Mouse (Mus musculus): Measurements from ENCODE around the gene Mybpc1.

Gene Mybpc1

DNA sequence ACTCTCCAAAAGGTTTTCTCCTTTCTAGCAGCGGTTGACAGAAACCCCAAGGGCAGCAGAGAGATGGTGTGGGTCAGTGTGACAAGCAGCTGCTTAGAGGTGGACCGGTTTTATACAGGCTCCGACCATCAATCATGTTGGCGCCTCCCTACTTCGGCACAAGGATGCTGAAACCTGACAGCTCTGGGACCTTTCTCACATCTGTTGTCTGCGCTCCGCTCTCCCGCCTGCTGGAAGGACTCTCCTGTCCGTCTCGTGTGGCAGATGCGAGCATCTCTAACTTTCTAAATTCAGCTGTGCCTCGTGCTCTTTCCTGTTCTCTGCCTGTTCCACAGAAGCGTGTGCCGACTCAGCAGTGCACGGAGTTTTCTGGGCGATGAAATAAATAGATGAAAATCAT is at the start of gene Mybpc1:
Gene Mybpc1, minus strand, starts transcription at position 210 of the 400 bp plus-strand sequence.
- DNase-seq = no peak

- DNase-seq = no peak
These were observed 40.5 kb upstream of the Mybpc1 start for GRCm38 (mm10) chr10:88645448-88645847.

DNA sequence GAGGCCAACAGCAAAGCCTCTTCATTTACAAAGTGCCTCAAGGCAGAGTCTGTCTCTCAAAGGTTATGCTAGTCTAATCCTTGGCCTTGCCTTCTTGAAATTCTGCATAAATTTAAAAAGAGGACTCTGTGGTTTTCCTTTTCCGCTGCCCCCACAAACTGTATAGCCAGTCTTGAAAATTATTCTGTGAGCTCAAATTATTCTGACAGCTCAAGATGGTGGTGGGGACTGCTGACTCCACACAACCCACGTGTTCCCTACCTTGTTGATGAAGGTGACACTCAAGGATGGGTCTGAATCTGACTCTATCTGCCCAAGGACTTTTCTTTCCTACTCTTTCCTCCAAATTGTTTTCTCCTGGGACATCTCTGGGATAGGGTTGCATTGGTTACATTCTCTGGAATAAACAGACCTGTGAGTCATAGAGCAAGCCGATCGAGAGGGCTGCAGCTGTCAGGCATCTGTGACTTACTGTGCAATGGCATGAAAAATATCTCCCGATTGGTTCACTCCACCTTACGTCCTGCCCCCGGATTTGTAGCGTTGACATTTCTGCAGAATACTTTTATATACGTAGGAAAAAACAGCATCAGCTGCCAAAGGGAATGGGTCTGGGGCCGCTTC is 26.5 kb upstream of the Mybpc1 start:
- DNase-seq = no peak

- no peak for DNase-seq
These were observed 25.8 kb upstream of the Mybpc1 start for GRCm38 (mm10) chr10:88630663-88631329.

- DNase-seq = no peak
These were observed 22.1 kb upstream of the Mybpc1 start for GRCm38 (mm10) chr10:88627052-88627451.

DNA sequence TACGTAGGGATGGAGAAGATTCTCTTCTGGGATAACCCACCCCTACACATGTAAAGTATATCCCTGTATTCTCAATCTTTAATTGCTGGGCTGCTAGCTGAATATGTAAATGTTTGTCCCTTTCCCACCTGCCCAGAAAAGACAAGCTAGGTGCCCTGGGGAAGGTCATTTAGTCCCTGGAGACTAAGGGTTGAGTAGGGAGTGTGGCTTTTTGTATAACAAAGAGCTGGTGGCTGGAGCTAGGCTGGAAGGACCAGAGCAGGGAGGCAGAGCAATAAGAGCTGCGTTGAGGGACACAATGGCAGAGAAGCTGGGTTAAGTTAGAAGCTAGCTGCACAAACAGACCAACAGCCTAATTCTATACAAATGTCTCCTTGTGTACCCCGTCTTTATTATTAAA is 21.2 kb upstream of the Mybpc1 start:
- DNase-seq = no peak

GRCm38 (mm10) chr10:88624300-88624699 is 19.3 kb upstream of the Mybpc1 start:
- DNase-seq = no peak

DNA sequence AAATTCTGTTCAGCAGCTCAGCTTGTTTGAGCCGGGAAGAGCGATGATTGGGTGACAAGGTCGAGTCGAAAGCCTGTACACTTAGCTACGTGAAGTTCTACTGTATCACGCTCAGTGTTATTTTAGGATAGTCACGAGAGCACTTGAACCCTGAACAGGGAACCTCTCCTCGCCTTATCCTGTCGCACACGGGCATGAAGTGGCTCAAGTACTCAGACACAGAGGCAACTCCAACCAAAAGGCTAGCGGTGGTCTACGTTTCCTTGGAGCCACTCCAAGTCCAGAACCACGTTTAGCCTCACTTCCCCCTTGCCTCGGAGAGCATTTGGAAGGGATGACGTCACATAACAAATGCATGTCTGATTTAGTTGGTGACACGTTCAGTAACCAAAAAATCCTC is 17.7 kb upstream of the Mybpc1 start:
- no peak for DNase-seq

GRCm38 (mm10) chr10:88620809-88621208 is 15.9 kb upstream of the Mybpc1 start:
- no peak for DNase-seq

DNA sequence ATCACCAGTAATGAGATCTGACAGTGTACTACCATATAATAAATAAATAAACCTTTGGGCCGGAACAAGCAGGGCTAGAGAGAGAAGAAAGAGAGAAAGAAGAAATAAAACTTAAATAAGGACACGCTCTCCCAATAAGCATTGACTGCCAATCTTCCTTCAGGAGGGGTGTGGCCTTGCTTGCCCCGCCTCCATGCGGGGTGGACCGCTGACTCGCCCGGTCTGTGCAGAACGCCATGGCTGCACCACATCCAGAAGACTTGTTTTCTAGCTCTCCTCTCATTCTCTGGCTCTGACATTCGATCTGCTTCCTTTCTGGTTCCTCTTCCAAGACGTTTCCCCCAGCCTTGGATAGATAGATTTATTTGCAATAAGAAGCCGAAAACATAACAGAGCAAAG is 8.1 kb upstream of the Mybpc1 start:
- DNase-seq = no peak

GRCm38 (mm10) chr10:88606686-88607085 is 1.7 kb upstream of the Mybpc1 start:
- no peak for DNase-seq

GRCm38 (mm10) chr10:88606065-88606464 is 1.1 kb upstream of the Mybpc1 start:
- no peak for DNase-seq

GRCm38 (mm10) chr10:88603773-88604172 is 1.2 kb downstream of the Mybpc1 start:
- DNase-seq = no peak

DNA sequence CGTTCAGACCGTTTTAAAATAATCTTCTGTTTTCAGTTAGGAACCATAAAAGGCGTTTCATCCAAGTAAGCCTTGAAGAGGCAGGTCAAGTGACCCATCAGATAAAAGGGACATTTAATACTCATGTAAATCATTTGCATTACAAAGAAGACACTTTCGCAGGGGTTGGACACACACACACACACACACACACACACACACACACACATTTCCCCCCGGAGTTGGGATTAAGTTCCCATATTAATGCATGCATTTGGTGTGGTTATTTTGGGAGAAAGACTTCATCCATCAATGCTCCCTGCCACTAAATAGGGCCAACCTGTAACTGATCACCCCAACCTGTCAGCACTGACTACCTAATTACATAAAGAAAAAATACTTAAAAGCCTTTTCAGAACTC is 1.7 kb downstream of the Mybpc1 start:
- DNase-seq = no peak

DNA sequence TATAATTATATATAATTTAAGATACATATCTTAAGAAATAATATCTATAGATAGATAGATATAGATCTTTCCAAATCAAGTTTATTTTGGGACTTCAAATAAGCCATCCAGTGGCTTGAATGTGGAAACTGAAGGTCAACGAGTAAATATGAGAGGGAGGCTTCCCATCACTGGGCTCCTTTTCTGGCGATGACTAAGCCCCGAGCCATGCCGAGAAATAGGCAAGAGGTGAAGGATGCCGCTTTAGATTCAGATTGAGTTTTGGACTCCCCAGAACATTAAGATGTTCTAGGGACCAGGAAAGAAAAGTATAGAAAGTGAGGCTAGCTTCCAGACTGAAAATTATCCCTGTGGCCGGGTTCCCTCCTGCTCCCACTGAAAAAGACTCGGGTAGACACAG is 4.4 kb downstream of the Mybpc1 start:
- no peak for DNase-seq

DNA sequence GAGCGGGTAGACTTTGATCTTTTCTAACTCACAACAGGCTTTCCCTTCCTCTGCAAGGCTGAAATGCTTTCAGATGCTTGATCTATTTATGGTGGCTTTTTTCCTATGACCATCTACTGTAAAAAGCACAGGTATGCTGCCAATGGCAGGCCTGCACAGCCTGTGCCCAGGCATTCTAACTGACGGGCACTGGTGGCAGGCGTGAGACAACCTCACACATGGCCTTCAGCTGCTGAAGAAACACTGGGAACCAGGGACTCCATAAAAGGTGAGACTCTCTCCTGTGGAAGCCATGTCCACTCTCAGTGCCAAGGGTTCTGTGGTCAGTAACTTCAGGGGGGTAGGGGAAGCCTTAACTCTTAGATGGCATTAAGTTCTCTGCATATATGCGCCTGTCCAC is 12.6 kb downstream of the Mybpc1 start:
- no peak for DNase-seq

DNA sequence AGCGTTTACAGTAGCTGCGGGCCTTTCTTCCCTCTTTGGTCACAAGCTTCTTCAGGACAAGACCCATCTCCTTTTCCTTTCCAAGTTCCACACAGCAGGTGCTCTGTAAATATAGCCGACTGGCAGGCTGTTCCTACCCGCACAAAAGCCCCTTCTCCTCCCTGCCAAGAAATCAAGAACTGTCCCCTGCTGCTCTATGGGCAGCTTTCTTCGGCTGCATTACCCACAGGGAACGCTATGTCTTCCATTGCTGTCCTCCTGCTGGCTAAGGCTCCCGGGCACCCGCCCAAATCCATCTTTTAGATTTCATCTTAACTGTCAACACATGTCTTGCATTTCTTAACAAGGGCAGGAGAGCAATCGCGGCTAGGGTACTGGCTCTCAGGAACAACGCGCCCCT is 13.9 kb downstream of the Mybpc1 start:
- DNase-seq = peak; percentile 61 to 69

GRCm38 (mm10) chr10:88584469-88584868 is 20.5 kb downstream of the Mybpc1 start:
- no peak for DNase-seq

DNA sequence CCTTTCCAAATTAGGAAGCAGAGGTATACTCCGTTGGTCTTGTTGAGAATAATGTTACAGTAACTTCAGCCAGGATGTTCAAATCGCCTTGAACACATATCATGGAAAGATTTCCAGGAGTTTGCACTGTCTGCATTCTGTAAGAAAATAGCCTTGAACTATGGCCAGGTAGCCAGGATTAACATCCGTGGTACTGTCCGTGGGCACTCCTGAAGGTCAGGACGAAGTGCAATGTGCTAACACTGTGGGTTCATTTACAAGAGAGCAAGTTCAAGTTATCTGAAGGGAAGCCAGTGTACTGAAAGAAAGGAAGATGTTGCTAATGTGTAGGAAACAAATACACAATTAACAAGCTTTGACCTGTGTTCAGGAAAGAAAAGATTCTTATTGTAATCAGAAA is 24.2 kb downstream of the Mybpc1 start:
- DNase-seq = no peak

DNA sequence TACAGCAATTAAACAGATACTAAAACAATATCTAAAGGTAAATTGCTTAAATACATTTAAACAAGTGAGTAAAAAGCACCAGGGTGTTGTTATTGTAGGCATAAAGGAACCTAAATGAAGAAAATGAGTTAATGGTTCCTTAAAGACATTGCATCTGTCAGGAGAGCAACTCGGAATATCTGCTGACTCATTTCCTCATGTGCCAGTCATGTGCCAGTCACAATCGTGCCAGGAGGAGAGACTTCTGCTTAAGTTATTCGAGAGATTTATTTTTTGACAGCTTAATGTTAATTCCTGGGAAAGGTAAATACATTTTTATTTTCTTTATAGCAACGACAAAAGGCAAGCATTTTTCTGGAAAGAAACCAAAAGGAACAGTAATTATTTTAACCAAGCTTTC is 26.3 kb downstream of the Mybpc1 start:
- DNase-seq = no peak

DNA sequence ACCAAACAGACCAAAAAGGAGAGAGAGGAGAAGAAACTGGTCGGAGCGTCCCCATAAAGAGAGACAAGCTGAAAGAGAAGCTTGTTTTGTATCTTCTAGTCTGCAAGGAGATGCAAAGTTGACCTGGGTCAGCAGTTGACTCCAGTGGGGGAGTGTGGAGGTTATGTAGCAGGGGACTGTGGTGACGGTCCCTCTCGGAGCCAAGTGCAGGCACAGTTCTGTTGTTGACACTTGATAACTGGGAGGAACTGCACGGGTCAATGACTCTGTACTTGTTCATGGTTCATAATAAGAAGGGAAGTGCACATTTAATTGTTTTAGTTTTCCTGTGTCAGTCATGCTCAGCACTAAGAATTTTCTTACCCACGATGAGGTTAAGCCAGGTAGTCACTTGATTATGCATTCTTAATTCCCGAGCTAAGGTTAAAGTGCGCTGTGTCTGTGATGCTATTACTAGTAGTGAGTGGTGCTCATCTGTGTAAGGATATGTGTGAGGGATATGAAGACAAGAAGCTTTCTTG is 30.8 kb downstream of the Mybpc1 start:
- no peak for DNase-seq

DNA sequence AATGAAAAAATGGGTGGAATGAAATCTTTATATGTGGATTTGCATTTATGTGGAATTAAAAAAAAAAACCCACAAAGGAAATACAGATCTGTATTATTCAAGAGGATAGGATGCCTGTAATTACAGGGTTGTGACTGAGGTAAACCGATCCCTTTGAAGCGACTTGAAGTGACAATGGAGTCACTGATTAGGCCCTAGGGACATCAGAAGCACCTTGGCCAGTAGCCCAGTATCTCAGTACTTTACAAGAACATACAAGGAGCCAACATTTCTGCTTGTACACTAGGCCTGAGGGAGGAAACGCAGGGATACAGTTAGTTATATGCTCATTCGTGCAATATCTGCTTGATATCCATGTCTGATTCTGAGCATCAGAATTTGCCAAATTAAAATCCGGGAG is 32.8 kb downstream of the Mybpc1 start:
- DNase-seq = no peak

- DNase-seq = no peak
These were observed 47.9 kb downstream of the Mybpc1 start for GRCm38 (mm10) chr10:88557046-88557445.

DNA sequence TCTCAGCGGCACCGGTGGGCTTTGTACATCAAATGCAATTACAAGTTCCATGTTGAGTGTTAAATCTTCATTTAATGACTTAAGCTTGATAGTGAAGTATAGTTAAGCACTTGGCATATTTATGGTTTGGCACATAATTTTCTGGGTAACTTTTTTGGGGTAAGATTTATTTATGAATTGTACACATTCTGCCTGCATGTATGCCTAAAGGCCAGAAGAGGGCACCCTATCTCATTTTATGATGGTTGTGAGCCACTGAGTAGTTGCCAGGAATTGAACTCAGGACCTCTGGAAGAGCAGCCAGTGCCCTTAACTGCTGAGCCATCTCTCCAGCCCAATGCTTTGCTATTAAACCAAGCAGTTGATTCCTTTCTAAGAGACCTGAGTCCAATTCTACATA is 52.2 kb downstream of the Mybpc1 start:
- DNase-seq = no peak

DNA sequence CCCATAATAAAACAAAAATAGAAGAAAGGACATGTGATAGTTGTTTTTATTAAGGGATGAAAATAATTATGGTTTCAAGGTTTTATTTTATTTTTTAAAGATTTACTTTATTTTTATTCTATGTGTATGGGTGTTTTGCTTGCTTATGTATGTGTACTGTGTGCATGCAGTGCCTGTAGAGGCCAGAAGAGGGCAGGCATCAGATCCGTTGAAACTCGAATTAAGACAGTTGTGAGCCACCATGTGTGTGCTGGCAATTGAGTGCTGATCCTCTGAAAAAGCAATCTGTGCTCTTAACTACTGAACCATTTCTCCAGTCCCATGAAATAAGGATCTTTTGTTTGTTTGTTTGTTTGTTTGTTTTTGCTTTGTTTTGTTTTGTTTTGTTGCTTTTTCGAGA is 54.7 kb downstream of the Mybpc1 start:
- no peak for DNase-seq

Data from cerebellum, postnatal 25 days (tissue).